Mouse (Mus musculus) forebrain, embryonic 13.5 days (tissue): ENCODE results near the gene Rps25. TPM values are rescaled to one million over a fixed set of nuclear protein-coding genes. Genes with fewer than 3 reads are reported as not detected.
A peak's percentile ranks its signal among the peaks of the same experiment; 100 is the strongest.
"Not testable (repeated sequence)": the region's sequence is repeated elsewhere in the genome, so short reads cannot be mapped to it uniquely, and the experiment has no call there.

Experiments
- ATAC-seq: fragments of 200-750 bp; cut with Nextera tagmentation; 2 replicates; pipeline ENCODE4 v1.8.0; 2017
- H3K27ac ChIP-seq: fragments of 300-500 bp; sonication (generic); 2 replicates; pipeline ENCODE4 v1.5.1; 2015; ENCODE audit warnings: inconsistent platforms, mild to moderate bottlenecking, moderate library complexity
- H3K27me3 ChIP-seq: fragments of 300-500 bp; sonication (generic); 2 replicates; pipeline ENCODE4 v1.6.1; 2015; ENCODE audit warnings: mild to moderate bottlenecking, inconsistent platforms
- H3K36me3 ChIP-seq: fragments of 300-500 bp; sonication (generic); 2 replicates; pipeline ENCODE4 v1.6.1; 2015; ENCODE audit warnings: mild to moderate bottlenecking, inconsistent platforms; ENCODE audit not compliant: poor library complexity, severe bottlenecking
- H3K4me1 ChIP-seq: fragments of 300-500 bp; sonication (generic); 2 replicates; pipeline ENCODE4 v1.6.1; 2015; ENCODE audit warnings: inconsistent platforms
- H3K4me2 ChIP-seq: fragments of 300-500 bp; sonication (generic); 2 replicates; pipeline ENCODE4 v1.6.1; 2015; ENCODE audit warnings: inconsistent platforms, mild to moderate bottlenecking, moderate library complexity
- H3K4me3 ChIP-seq: fragments of 300-500 bp; sonication (generic); 2 replicates; pipeline ENCODE4 v1.5.1; 2015; ENCODE audit warnings: mild to moderate bottlenecking, inconsistent platforms
- H3K9ac ChIP-seq: fragments of 300-500 bp; sonication (generic); 2 replicates; pipeline ENCODE4 v1.6.1; 2015; ENCODE audit warnings: mild to moderate bottlenecking, inconsistent platforms
- H3K9me3 ChIP-seq: fragments of 300-500 bp; sonication (generic); replicated peaks from 2 replicates; pipeline ENCODE4 v1.6.1; 2016; ENCODE audit warnings: inconsistent platforms
- WGBS: fragments of 180-500 bp; shearing (Covaris S2); methylation state at CpG from one replicate; pipeline ENCODE4 v1.1.7; 2015; 5-methylcytosine and 5-hydroxymethylcytosine counted together
- microRNA-seq: library from miRNA; unstranded; fragments of <30 nt; microRNA quantifications from one replicate; pipeline ENCODE4, GENCODE M21; 2016
- polyA plus RNA-seq: library from polyadenylated mRNA; unstranded; fragments of >200 nt; fragmentation: Nextera tagmentation; extraction: Ambion mirVana; gene quantifications from 2 replicates; pipeline ENCODE4 v1.2.1, GENCODE M21; 2015

The Rps25 gene
- polyA plus RNA-seq, 1 experiment from 2014 or later, result 1,661 TPM

- Histone ChIP-seq H3K9ac (no peak overlapping the region), H3K4me2 (no peak overlapping the region), H3K36me3 (no peaks in the 10 kb centered on the region), H3K27ac (no peak overlapping the region), H3K4me1 (0 out of 2 replicates have a peak, but pooled peaks cover 3% of the 10 kb centered on the region), H3K4me3 (no peak overlapping the region), H3K27me3 (no peaks in the 10 kb centered on the region), H3K9me3 (no peaks in the 10 kb centered on the region)
- ATAC-seq, result no peak
- 57% methylated on average over 5 of the region's 5 CpGs for WGBS
Measured at GRCm38 (mm10) chr9:44432577-44433185, 25.7 kb downstream of the Rps25 start.

GRCm38 (mm10) chr9:44435747-44436146 lies 28.8 kb downstream of the Rps25 start:
- ATAC-seq, result no peak

GRCm38 (mm10) chr9:44440961-44441360 lies 34.0 kb downstream of the Rps25 start, which contains the start of gene Foxr1:
Gene Foxr1 (minus strand): TSS chr9:44441136.
- no peak within 1 kb of the TSS for H3K9ac ChIP-seq
- WGBS, result 83% methylated on average over 19 of the region's 19 CpGs
- no peaks in the 10 kb centered on the region for H3K4me1 ChIP-seq
- H3K9me3 ChIP-seq, result no peaks in the 10 kb centered on the region
- H3K27me3 ChIP-seq, result no peaks in the 10 kb centered on the region
- H3K4me2 ChIP-seq, result no peak within 1 kb of the TSS
- ATAC-seq, result no peak
- no peak within 1 kb of the TSS for H3K27ac ChIP-seq
- no peaks in the 10 kb centered on the region for H3K36me3 ChIP-seq
- H3K4me3 ChIP-seq, result no peak within 1 kb of the TSS

More at GRCm38 (mm10) chr9:44435747-44436146, 28.8 kb downstream of the Rps25 start:
- WGBS, result 84% methylated on average over 6 of the region's 6 CpGs
- 0 out of 2 replicates have a peak overlapping the region, but pooled peaks have one; percentile 27 for H3K9ac ChIP-seq
- no peaks in the 10 kb centered on the region for H3K36me3 ChIP-seq
- H3K4me2 ChIP-seq, result no peak overlapping the region
- 0 out of 2 replicates have a peak, but pooled peaks cover 3% of the 10 kb centered on the region for H3K4me1 ChIP-seq
- H3K9me3 ChIP-seq, result no peaks in the 10 kb centered on the region
- H3K27ac ChIP-seq, result no peak overlapping the region
- H3K4me3 ChIP-seq, result no peak overlapping the region
- no peaks in the 10 kb centered on the region for H3K27me3 ChIP-seq

GRCm38 (mm10) chr9:44444402-44445025 lies 37.6 kb downstream of the Rps25 start:
- not testable (repeated sequence) for H3K9ac ChIP-seq, H3K36me3 ChIP-seq, H3K9me3 ChIP-seq, ATAC-seq, H3K4me2 ChIP-seq, H3K4me3 ChIP-seq, H3K27me3 ChIP-seq, H3K4me1 ChIP-seq, H3K27ac ChIP-seq
- WGBS, result 80% methylated on average over 7 of the region's 7 CpGs

- no peaks in the 10 kb centered on the region for H3K36me3 ChIP-seq
- no peak for ATAC-seq
- H3K4me2 ChIP-seq, result no peak overlapping the region
- H3K27me3 ChIP-seq, result peaks cover 14% of the 10 kb centered on the region
- no peak overlapping the region for H3K9ac ChIP-seq
- H3K4me1 ChIP-seq, result peaks cover 8% of the 10 kb centered on the region; the same call in 1 of the 2 replicates
- no peak overlapping the region for H3K4me3 ChIP-seq
- no peaks in the 10 kb centered on the region for H3K9me3 ChIP-seq
- H3K27ac ChIP-seq, result no peak overlapping the region
Measured at GRCm38 (mm10) chr9:44450387-44450786, 43.4 kb downstream of the Rps25 start.

- WGBS, result 12% methylated on average over 14 of the region's 14 CpGs
- peak; percentile 74 for ATAC-seq
- no peaks in the 10 kb centered on the region for H3K9me3 ChIP-seq
- H3K36me3 ChIP-seq, result no peaks in the 10 kb centered on the region
- H3K9ac ChIP-seq, result no peak overlapping the region
- H3K4me1 ChIP-seq, result peaks cover 40% of the 10 kb centered on the region
- no peak overlapping the region for H3K4me3 ChIP-seq
- peaks cover 14% of the 10 kb centered on the region for H3K27me3 ChIP-seq
- H3K27ac ChIP-seq, result no peak overlapping the region
- H3K4me2 ChIP-seq, result no peak overlapping the region
Measured at GRCm38 (mm10) chr9:44454132-44454890, 47.4 kb downstream of the Rps25 start.

GRCm38 (mm10) chr9:44454891-44455220 lies 47.9 kb downstream of the Rps25 start, which contains the start of gene Upk2:
Gene Upk2 (minus strand): TSS chr9:44454976.
- ATAC-seq, result no peak
- H3K4me2 ChIP-seq, result no peak within 1 kb of the TSS
- H3K9me3 ChIP-seq, result no peaks in the 10 kb centered on the region
- H3K36me3 ChIP-seq, result no peaks in the 10 kb centered on the region
- H3K27ac ChIP-seq, result 0 out of 2 replicates have a peak within 1 kb of the TSS, but pooled peaks have one; percentile 1
- no peak within 1 kb of the TSS for H3K4me3 ChIP-seq
- H3K9ac ChIP-seq, result peak within 1 kb of the TSS; percentile 22; the same call in 1 of the 2 replicates
- WGBS, result 16% methylated on average over 4 of the region's 4 CpGs
- H3K4me1 ChIP-seq, result peaks cover 40% of the 10 kb centered on the region
- H3K27me3 ChIP-seq, result peaks cover 14% of the 10 kb centered on the region

- H3K27ac ChIP-seq, result peak overlapping the region; percentile 94
- WGBS, result 1% methylated on average over 11 of the region's 11 CpGs
Measured at GRCm38 (mm10) chr9:44457035-44457742, 50.2 kb downstream of the Rps25 start.

More at GRCm38 (mm10) chr9:44457035-44457742, 50.2 kb downstream of the Rps25 start:
- Histone ChIP-seq H3K27me3 (peaks cover 14% of the 10 kb centered on the region), H3K36me3 (no peaks in the 10 kb centered on the region), H3K4me2 (peak overlapping the region; percentile 55), H3K4me3 (peak overlapping the region; percentile 16; the same call in 1 of the 2 replicates), H3K9me3 (no peaks in the 10 kb centered on the region), H3K4me1 (peaks cover 40% of the 10 kb centered on the region), H3K9ac (peak overlapping the region; percentile 54)
- ATAC-seq, result peak; percentile 97

Small RNA genes within 50 kb of the gene (microRNA-seq; reads per million reads assigned to microRNA genes)
- gene Mir7085, result not detected

Other genes with a start within 250 kb of the Rps25 start
- 25.2 and 26.4 TPM in 2 replicates for gene Cbl, start 173.1 kb upstream of the Rps25 start, polyA plus RNA-seq
- not detected in 2 replicates for gene Ccdc153, start 166.5 kb upstream of the Rps25 start, polyA plus RNA-seq
- gene Pdzd3, start 155.7 kb upstream of the Rps25 start, polyA plus RNA-seq, result 0.39 and 0.40 TPM in 2 replicates
- gene Nlrx1, start 138.5 kb upstream of the Rps25 start, polyA plus RNA-seq, result 4.4 and 4.5 TPM in 2 replicates
- 9.2 and 10.9 TPM in 2 replicates for gene Abcg4, start 118.5 kb upstream of the Rps25 start, polyA plus RNA-seq
- 30.5 and 38.4 TPM in 2 replicates for gene Hinfp, start 101.5 kb upstream of the Rps25 start, polyA plus RNA-seq
- 14.0 and 19.6 TPM in 2 replicates for gene C2cd2l, start 86.9 kb upstream of the Rps25 start, polyA plus RNA-seq
- gene Dpagt1, start 81.1 kb upstream of the Rps25 start, polyA plus RNA-seq, result 36.8 and 40.1 TPM in 2 replicates
- 393 TPM in 2 replicates for gene H2afx, start 72.4 kb upstream of the Rps25 start, polyA plus RNA-seq
- 91.6 and 92.2 TPM in 2 replicates for gene Hmbs, start 62.9 kb upstream of the Rps25 start, polyA plus RNA-seq
- 34.9 and 37.9 TPM in 2 replicates for gene Vps11, start 45.5 kb upstream of the Rps25 start, polyA plus RNA-seq
- 22.4 and 26.5 TPM in 2 replicates for gene Hyou1, start 27.6 kb upstream of the Rps25 start, polyA plus RNA-seq
- 23.3 and 29.6 TPM in 2 replicates for gene Slc37a4, start 10.3 kb upstream of the Rps25 start, polyA plus RNA-seq
- 311 and 314 TPM in 2 replicates for gene Trappc4, start 461 bp downstream of the Rps25 start, polyA plus RNA-seq
- 29.1 and 30.3 TPM in 2 replicates for gene Ccdc84, start 11.4 kb downstream of the Rps25 start, polyA plus RNA-seq
- gene Foxr1, start 34.0 kb downstream of the Rps25 start, polyA plus RNA-seq, result not detected in 2 replicates
- gene Upk2, start 47.8 kb downstream of the Rps25 start, polyA plus RNA-seq, result not detected in 2 replicates
- gene Bcl9l, start 75.7 kb downstream of the Rps25 start, polyA plus RNA-seq, result 8.6 and 9.1 TPM in 2 replicates
- gene Cxcr5, start 154.7 kb downstream of the Rps25 start, polyA plus RNA-seq, result not detected in 2 replicates
- 28.1 and 30.0 TPM in 2 replicates for gene Ddx6, start 197.8 kb downstream of the Rps25 start, polyA plus RNA-seq